Mouse (Mus musculus): ENCODE measurements around the gene Steap4. TPM values are rescaled to one million over a fixed set of nuclear protein-coding genes. Genes with fewer than 3 reads are reported as not detected.
"Not testable (repeated sequence)": the region's sequence is repeated elsewhere in the genome, so short reads cannot be mapped to it uniquely, and the experiment has no call there.

The Steap4 gene
- 10 to 100 TPM; 11.6 to 59.3 (median 16.9) TPM for total RNA-seq (2022)

GRCm38 (mm10) chr5:7960176-7960575 lies at the start of gene Steap4:
Gene Steap4, plus strand, starts transcription at chr5:7960457.
- peak; percentile 29 for DNase-seq

- DNase-seq = no peak
Measured at GRCm38 (mm10) chr5:7911975-7912374, 48.3 kb upstream of the Steap4 start.

GRCm38 (mm10) chr5:7917501-7918295 lies 42.6 kb upstream of the Steap4 start:
- no peak for DNase-seq

GRCm38 (mm10) chr5:7918296-7918579 lies 42.0 kb upstream of the Steap4 start:
- DNase-seq = no peak

- no peak for DNase-seq
Measured at GRCm38 (mm10) chr5:7919681-7920080, 40.6 kb upstream of the Steap4 start.

GRCm38 (mm10) chr5:7922751-7923150 lies 37.5 kb upstream of the Steap4 start:
- no peak for DNase-seq

GRCm38 (mm10) chr5:7923666-7924065 lies 36.6 kb upstream of the Steap4 start:
- DNase-seq = no peak

GRCm38 (mm10) chr5:7932234-7933221 lies 27.7 kb upstream of the Steap4 start:
- DNase-seq = no peak

GRCm38 (mm10) chr5:7933495-7933894 lies 26.8 kb upstream of the Steap4 start:
- DNase-seq = not testable (repeated sequence)

- no peak for DNase-seq
Measured at GRCm38 (mm10) chr5:7933933-7934675, 26.2 kb upstream of the Steap4 start.

GRCm38 (mm10) chr5:7954838-7955237 lies 5.4 kb upstream of the Steap4 start:
- DNase-seq = no peak

GRCm38 (mm10) chr5:7955371-7955966 lies 4.8 kb upstream of the Steap4 start:
- no peak for DNase-seq

- no peak for DNase-seq
Measured at GRCm38 (mm10) chr5:7958061-7958460, 2.2 kb upstream of the Steap4 start.

- no peak for DNase-seq
Measured at GRCm38 (mm10) chr5:7959286-7959685, 971 bp upstream of the Steap4 start.

GRCm38 (mm10) chr5:7961113-7961512 lies 856 bp downstream of the Steap4 start:
- DNase-seq = no peak

- no peak for DNase-seq
Measured at GRCm38 (mm10) chr5:7965281-7965680, 5.0 kb downstream of the Steap4 start.

GRCm38 (mm10) chr5:7968152-7968551 lies 7.9 kb downstream of the Steap4 start:
- no peak for DNase-seq

- DNase-seq = no peak
Measured at GRCm38 (mm10) chr5:7972266-7972665, 12.0 kb downstream of the Steap4 start.

- DNase-seq = no peak
Measured at GRCm38 (mm10) chr5:7974522-7975197, 14.4 kb downstream of the Steap4 start.

GRCm38 (mm10) chr5:7980586-7980985 lies 20.3 kb downstream of the Steap4 start:
- no peak for DNase-seq

- DNase-seq = no peak
Measured at GRCm38 (mm10) chr5:7987962-7988361, 27.7 kb downstream of the Steap4 start.

- no peak for DNase-seq
Measured at GRCm38 (mm10) chr5:7988415-7988814, 28.2 kb downstream of the Steap4 start.
